Mouse (Mus musculus) lung, adult 2 months (tissue): ENCODE measurements at regions not wholly inside any gene's neighbourhood (a gene's known extent, or its start where the extent isn't known, plus 50 kb on each side); places are given as distances from the start of the nearest gene placed in this dataset.

Source experiments
- CTCF ChIP-seq: fragments of 200-500 bp; IDR thresholded peaks from 2 replicates; pipeline ENCODE4 v1.5.1; 2011; ENCODE audit warnings: mild to moderate bottlenecking, low read length, control low read depth; ENCODE audit not compliant: insufficient read depth
- POLR2A ChIP-seq: fragments of 200-500 bp; IDR thresholded peaks from 2 replicates; pipeline ENCODE4 v1.6.1; 2011; ENCODE audit warnings: low read depth, mild to moderate bottlenecking, control low read depth, low read length, borderline replicate concordance; ENCODE audit errors: extremely low read depth

GRCm38 (mm10) chr9:30140188-30140587 is 177.2 kb upstream of the Ntm start:
- TF ChIP-seq CTCF (no peak), POLR2A (no peak)
